Mouse (Mus musculus): ENCODE measurements around the gene Cd63.

DNA sequence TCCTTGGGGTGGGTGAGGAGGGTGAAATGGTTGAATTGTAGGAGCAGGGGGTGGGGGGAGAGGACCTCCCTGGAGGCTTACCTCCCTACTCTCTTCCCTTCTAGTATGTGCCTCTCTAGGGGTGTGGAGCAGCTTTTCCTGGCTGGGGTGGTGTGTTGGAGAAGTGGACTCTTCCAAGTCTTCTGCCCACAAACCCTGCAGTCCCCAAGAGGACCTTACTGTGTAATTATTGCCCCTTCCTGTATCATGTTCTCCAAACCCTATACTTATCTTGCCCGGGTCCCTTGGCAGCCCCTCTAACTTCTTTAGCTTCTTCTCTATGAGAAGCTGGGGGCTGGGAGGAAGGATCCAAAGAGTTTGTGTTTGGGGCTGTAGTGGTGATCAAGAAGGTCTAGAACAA, 4.0 kb upstream of the Cd63 start:
- TF ChIP-seq POLR2AphosphoS2 (IDR thresholded peaks at IDR 0.05; ENCODE audit: insufficient read length, low read depth) (no peak), POLR2A (IDR thresholded peaks at IDR 0.05; ENCODE audit: insufficient read length, low read depth) (no peak), USF1 (IDR thresholded peaks at IDR 0.05; ENCODE audit: low read depth) (no peak)
